Mouse (Mus musculus) megakaryocyte-erythroid progenitor cell, adult 5-6 weeks (primary cell): ENCODE results near the gene Tas2r118. TPM values are rescaled to one million over a fixed set of nuclear protein-coding genes. Genes with fewer than 3 reads are reported as not detected.

ENCODE experiments used
- ATAC-seq: replicated peaks from 2 replicates; pipeline ENCODE4 v1.8.0; 2016; ENCODE audit warnings: mild to moderate bottlenecking, inconsistent platforms; ENCODE audit not compliant: severe bottlenecking, poor library complexity, low FRiP score, low TSS enrichment
- total RNA-seq, 2 experiments: library from RNA; stranded (forward) in 1 of 2; stranded (reverse) in 1 of 2; fragments of 200-1000, 215-1000 nt in 1 of 2; fragments of >200 nt in 1 of 2; fragmentation: Nextera tagmentation in 1 of 2; gene quantifications; 2 replicates each; pipeline ENCODE4 v1.2.3; 2014 to 2017

Tas2r118 gene
- total RNA-seq (2014; fragmentation: Nextera tagmentation) (not detected in 2 replicates), total RNA-seq (2017) (not detected in 2 replicates)

DNA sequence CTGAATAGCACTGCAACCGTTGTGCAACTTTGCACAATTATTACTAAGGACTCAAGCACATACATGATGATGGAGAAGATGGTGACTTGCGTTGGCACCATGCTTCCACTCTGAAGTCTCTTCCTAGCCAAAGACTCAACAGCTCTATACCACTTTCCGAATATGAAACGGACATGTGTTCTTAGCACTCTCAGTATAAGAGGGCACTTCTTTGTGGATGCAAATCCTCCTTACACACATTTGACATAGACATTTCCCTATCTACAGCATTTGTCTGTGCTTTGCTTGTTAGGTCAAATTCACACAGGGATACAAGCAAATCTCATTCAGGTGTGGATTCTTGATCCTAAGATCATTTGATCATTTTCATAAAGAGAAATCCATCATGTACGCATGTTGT is at the start of gene Tas2r118:
TSS of gene Tas2r118 (minus strand) at position 101 of the 400 bp plus-strand sequence.
- no peak for ATAC-seq

GRCm38 (mm10) chr6:24018320-24018719 is 48.5 kb upstream of the Tas2r118 start:
- no peak for ATAC-seq

DNA sequence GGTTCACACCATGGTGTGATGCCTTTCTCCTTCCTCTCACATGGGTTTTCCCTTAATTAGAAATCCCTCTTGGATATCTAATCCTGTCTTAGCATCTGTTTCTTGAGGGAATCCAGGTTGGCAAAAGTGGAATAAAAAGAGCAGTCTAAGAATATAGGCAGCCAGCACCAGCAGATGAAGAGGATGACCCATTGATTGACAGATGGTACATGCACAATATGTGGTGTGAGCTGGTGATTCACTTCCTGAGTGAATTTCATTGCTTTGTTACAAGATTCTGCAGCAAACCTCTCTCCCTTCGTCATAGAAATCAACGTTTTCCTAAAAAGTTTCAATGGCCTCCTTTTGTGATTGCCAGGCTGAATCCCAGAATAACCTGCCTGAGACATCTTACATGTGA is 23.4 kb upstream of the Tas2r118 start:
- no peak for ATAC-seq

DNA sequence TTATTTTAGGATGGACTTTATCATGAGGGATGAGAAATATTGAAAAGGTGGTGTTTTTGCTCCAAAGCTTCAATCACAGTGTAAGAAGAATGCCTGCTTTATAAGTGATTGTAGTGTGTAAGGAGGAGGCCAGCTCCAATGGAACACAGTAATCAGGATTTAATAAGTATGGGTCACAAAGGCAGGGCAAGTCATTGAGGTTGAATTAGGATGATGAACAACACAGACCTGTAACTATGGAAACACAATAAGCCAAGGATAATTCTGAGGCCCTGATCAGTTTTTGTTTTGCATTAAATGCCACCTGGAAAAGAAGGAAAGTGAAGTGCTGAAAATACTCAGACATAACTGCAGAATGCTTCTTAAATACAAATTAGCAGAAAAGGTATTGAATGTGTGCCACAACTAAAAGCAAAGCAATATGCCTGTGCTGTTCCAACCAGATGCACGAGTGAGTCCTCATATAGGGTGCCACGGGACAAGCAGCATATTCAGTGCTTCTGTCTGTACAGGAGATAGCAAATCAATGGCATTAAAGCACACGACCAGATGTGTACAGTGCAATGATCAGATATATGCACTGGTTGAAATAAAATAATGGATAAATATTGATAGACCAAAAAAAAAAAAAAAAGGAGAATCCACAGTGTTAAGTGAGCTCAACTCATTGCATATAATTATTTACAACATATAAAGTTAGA is 21.0 kb upstream of the Tas2r118 start:
- ATAC-seq = no peak

DNA sequence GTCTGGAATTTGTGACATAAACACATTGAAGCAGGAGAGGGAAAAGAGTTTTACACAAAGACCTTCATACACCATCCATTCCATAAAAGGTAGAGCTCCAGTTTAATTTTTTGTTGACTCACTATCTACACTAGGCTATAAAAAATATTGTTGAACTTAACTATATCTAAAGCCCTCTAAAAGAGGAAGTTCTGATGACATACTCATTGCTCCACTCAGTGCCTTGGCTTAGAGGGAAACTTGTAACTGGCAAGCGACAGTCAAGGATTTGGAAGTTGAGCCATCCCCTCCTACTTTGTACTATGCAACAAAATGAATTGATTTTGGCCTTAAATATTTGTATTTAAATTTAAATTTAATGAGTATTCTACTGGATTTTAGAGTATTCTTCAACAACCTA is 16.4 kb upstream of the Tas2r118 start:
- ATAC-seq = no peak

DNA sequence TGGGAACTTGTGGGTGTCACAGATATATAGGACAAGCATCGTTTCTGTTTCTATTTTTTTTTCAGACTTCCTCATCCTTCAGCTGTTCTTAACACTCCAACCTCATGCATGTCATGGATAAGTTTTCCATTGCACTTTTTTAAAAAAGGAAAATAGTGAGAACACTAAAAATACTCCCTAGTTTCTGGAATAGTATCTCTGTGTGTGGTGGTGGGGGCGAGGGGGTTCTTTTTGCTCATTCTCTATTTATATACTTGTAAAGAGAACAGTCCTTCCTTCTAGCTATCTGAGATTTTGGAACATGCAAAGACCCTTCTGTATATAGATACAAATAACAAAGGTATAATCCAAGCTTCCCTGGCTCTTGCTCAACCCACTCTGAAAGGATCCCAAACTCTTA is 2.9 kb downstream of the Tas2r118 start:
- ATAC-seq = no peak

DNA sequence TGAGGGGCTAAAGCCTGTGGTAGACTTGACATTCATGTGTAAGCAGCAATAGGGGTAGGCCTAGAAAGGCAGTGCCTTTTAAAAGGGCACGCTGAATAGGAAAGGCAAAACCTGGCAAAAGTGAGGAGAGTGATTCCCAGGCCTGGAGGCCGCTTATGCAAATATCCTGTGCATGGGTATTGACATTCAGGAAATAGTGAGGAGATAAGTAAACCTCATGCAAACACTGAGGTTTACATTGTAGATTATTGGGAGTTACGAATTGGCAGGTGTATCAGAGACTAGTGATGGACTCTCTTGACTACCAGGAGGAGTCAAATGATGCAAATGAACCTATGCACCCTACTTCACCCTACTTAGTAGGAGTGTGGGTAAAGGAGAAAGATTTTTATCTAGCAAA is 3.9 kb downstream of the Tas2r118 start:
- ATAC-seq = no peak

DNA sequence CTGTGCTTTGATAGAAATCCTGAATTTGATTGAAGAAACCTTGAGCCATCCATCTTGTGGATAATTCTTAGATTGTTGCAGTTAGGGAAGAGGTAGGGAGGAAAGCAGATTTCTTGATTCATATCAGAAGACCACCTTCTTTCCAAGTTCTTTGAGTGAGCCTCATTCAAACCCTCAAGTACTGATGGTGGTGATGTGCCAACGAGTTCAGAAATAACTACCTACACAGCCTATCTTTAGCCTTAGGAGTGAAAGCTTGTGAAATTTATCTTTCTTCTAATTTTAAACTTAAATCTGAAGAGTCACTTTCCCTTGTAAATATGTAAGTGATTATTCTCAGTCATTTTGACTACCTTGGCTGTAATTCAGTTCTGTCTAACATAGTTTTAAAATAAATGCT is 6.1 kb downstream of the Tas2r118 start:
- no peak for ATAC-seq

GRCm38 (mm10) chr6:23940776-23941175 is 29.1 kb downstream of the Tas2r118 start:
- ATAC-seq = no peak

GRCm38 (mm10) chr6:23938575-23939488 is 31.0 kb downstream of the Tas2r118 start:
- no peak for ATAC-seq

- ATAC-seq = no peak
Observed at GRCm38 (mm10) chr6:23936414-23936813, 33.4 kb downstream of the Tas2r118 start.

DNA sequence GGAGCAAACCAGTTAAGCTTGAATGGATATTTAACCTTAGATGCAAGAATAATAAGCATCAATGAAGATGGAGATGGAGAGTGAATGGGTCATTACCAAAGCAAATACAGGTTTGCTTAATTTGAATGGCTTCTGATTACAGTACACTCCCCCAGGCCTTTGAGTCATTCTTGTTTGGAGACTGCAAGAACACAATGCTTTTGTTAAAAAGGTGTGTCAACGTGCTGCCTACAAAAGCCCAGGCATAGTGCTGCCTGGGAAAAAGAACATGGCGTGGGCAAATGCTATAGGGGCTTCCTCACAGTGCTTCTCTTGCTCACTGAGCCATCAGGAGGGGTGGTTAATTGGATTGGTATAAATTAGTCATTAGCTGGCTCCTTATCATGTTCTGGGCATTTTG is 46.1 kb downstream of the Tas2r118 start:
- no peak for ATAC-seq

Other genes starting within 250 kb of the Tas2r118 start
- gene Cadps2, start 130.6 kb downstream of the Tas2r118 start, total RNA-seq (2014; fragmentation: Nextera tagmentation) = 0.31 TPM in 1 of 2 replicates, not detected in the other
- gene Cadps2, start 130.6 kb downstream of the Tas2r118 start, total RNA-seq (2017) = 0.14 and 0.23 TPM in 2 replicates
- gene Slc13a1, start 198.0 kb upstream of the Tas2r118 start, total RNA-seq (2014; fragmentation: Nextera tagmentation) = not detected in 2 replicates
- not detected in 2 replicates for gene Slc13a1, start 198.0 kb upstream of the Tas2r118 start, total RNA-seq (2017)